Mouse (Mus musculus) limb, embryonic 13.5 days (tissue): ENCODE measurements around the gene Olfr430. TPM values are rescaled to one million over a fixed set of nuclear protein-coding genes. Genes with fewer than 3 reads are reported as not detected.
"Not testable (repeated sequence)": the region's sequence is repeated elsewhere in the genome, so short reads cannot be mapped to it uniquely, and the experiment has no call there.

Experiments used
- ATAC-seq: fragments of 200-750 bp; cut with Nextera tagmentation; 2 replicates; pipeline ENCODE4 v1.8.0; 2017; ENCODE audit warnings: low read depth, moderate number of reproducible peaks, moderate TSS enrichment; ENCODE audit not compliant: low FRiP score
- H3K27ac ChIP-seq: fragments of 300-500 bp; sonication (generic); 2 replicates; pipeline ENCODE4 v1.5.1; 2015; ENCODE audit warnings: inconsistent platforms, mild to moderate bottlenecking, moderate library complexity
- H3K27me3 ChIP-seq: fragments of 300-500 bp; sonication (generic); 2 replicates; pipeline ENCODE4 v1.6.1; 2015; ENCODE audit warnings: mild to moderate bottlenecking, inconsistent platforms
- H3K36me3 ChIP-seq: fragments of 300-500 bp; sonication (generic); 2 replicates; pipeline ENCODE4 v1.6.1; 2015; ENCODE audit warnings: inconsistent platforms, mild to moderate bottlenecking, moderate library complexity
- H3K4me1 ChIP-seq: fragments of 300-500 bp; sonication (generic); 2 replicates; pipeline ENCODE4 v1.6.1; 2015; ENCODE audit warnings: inconsistent platforms
- H3K4me2 ChIP-seq: fragments of 300-500 bp; sonication (generic); replicated peaks from 2 replicates; pipeline ENCODE4 v1.6.1; 2015; ENCODE audit warnings: inconsistent platforms, mild to moderate bottlenecking, moderate library complexity
- H3K4me3 ChIP-seq: fragments of 300-500 bp; sonication (generic); 2 replicates; pipeline ENCODE4 v1.5.1; 2015; ENCODE audit warnings: moderate library complexity, mild to moderate bottlenecking, inconsistent platforms
- H3K9ac ChIP-seq: fragments of 300-500 bp; sonication (generic); 2 replicates; pipeline ENCODE4 v1.6.1; 2015; ENCODE audit warnings: mild to moderate bottlenecking, inconsistent platforms
- H3K9me3 ChIP-seq: fragments of 300-500 bp; sonication (generic); 2 replicates; pipeline ENCODE4 v1.6.1; 2016; ENCODE audit warnings: inconsistent platforms
- WGBS: fragments of 180-500 bp; shearing (Covaris S2); methylation state at CpG from one replicate; pipeline ENCODE4 v1.1.7; 2015; 5-methylcytosine and 5-hydroxymethylcytosine counted together
- polyA plus RNA-seq: library from polyadenylated mRNA; unstranded; fragments of >200 nt; fragmentation: Nextera tagmentation; extraction: Ambion mirVana; gene quantifications from 2 replicates; pipeline ENCODE4 v1.2.1, GENCODE M21; 2015

Gene Olfr430
- not detected in 2 replicates for polyA plus RNA-seq

GRCm38 (mm10) chr1:174066305-174066704 lies at the start of gene Olfr430:
Gene Olfr430, plus strand, starts transcription at chr1:174066605.
- H3K27ac ChIP-seq: no peak within 1 kb of the TSS
- no peaks in the 10 kb centered on the region for H3K4me1 ChIP-seq
- H3K9me3 ChIP-seq: no peaks in the 10 kb centered on the region
- H3K4me3 ChIP-seq: no peak within 1 kb of the TSS
- no peak within 1 kb of the TSS for H3K4me2 ChIP-seq
- H3K9ac ChIP-seq: no peak within 1 kb of the TSS
- no peaks in the 10 kb centered on the region for H3K27me3 ChIP-seq
- H3K36me3 ChIP-seq: no peaks in the 10 kb centered on the region
- ATAC-seq: no peak
- WGBS: 86% methylated on average over 3 of the region's 3 CpGs

- Histone ChIP-seq H3K36me3 (no peaks in the 10 kb centered on the region), H3K27ac (no peak within 1 kb of the TSS), H3K27me3 (no peaks in the 10 kb centered on the region), H3K9ac (no peak within 1 kb of the TSS), H3K9me3 (no peaks in the 10 kb centered on the region), H3K4me2 (no peak within 1 kb of the TSS), H3K4me1 (no peaks in the 10 kb centered on the region), H3K4me3 (no peak within 1 kb of the TSS)
- no peak for ATAC-seq
- 57% methylated on average over 1 of the region's 1 CpGs for WGBS
These were observed 34.7 kb upstream of the Olfr430 start, which contains the start of gene Ifi205 for GRCm38 (mm10) chr1:174031698-174032097. Gene Ifi205, minus strand, starts transcription at chr1:174031810.

GRCm38 (mm10) chr1:174035841-174036240 lies 30.6 kb upstream of the Olfr430 start:
- Histone ChIP-seq H3K27ac (no peak overlapping the region), H3K9me3 (no peaks in the 10 kb centered on the region), H3K4me3 (no peak overlapping the region), H3K9ac (no peak overlapping the region), H3K4me1 (no peaks in the 10 kb centered on the region), H3K36me3 (no peaks in the 10 kb centered on the region), H3K27me3 (no peaks in the 10 kb centered on the region), H3K4me2 (no peak overlapping the region)
- 38% methylated on average over 4 of the region's 4 CpGs for WGBS
- no peak for ATAC-seq

GRCm38 (mm10) chr1:174038480-174038879 lies 27.9 kb upstream of the Olfr430 start:
- WGBS: 90% methylated on average over 3 of the region's 3 CpGs
- Histone ChIP-seq H3K27ac (no peak overlapping the region), H3K36me3 (no peaks in the 10 kb centered on the region), H3K9ac (no peak overlapping the region), H3K4me1 (no peaks in the 10 kb centered on the region), H3K9me3 (no peaks in the 10 kb centered on the region), H3K4me3 (no peak overlapping the region), H3K4me2 (no peak overlapping the region), H3K27me3 (no peaks in the 10 kb centered on the region)
- no peak for ATAC-seq

- Histone ChIP-seq H3K4me2 (no peak within 1 kb of the TSS), H3K4me1 (no peaks in the 10 kb centered on the region), H3K9ac (no peak within 1 kb of the TSS), H3K9me3 (no peaks in the 10 kb centered on the region), H3K4me3 (no peak within 1 kb of the TSS), H3K27me3 (no peaks in the 10 kb centered on the region), H3K27ac (no peak within 1 kb of the TSS), H3K36me3 (no peaks in the 10 kb centered on the region)
- 79% methylated on average over 7 of the region's 7 CpGs for WGBS
- ATAC-seq: no peak
These were observed 25.8 kb upstream of the Olfr430 start, which contains the start of gene Olfr433 for GRCm38 (mm10) chr1:174040523-174041177. Gene Olfr433, plus strand, starts transcription at chr1:174040705.

GRCm38 (mm10) chr1:174042091-174042884 lies 24.1 kb upstream of the Olfr430 start:
- not testable (repeated sequence) for H3K4me2 ChIP-seq, H3K9ac ChIP-seq, H3K27ac ChIP-seq, H3K9me3 ChIP-seq, H3K36me3 ChIP-seq, ATAC-seq, H3K4me1 ChIP-seq, H3K4me3 ChIP-seq, H3K27me3 ChIP-seq
- WGBS: 91% methylated on average over 12 of the region's 12 CpGs

- 39% methylated on average over 2 of the region's 2 CpGs for WGBS
- Histone ChIP-seq H3K27ac (no peak overlapping the region), H3K27me3 (no peaks in the 10 kb centered on the region), H3K4me1 (no peaks in the 10 kb centered on the region), H3K36me3 (no peaks in the 10 kb centered on the region), H3K9ac (no peak overlapping the region), H3K4me3 (no peak overlapping the region), H3K4me2 (no peak overlapping the region), H3K9me3 (no peaks in the 10 kb centered on the region)
- ATAC-seq: no peak
These were observed 22.0 kb upstream of the Olfr430 start for GRCm38 (mm10) chr1:174044431-174044830.

- not testable (repeated sequence) for H3K4me2 ChIP-seq, H3K4me1 ChIP-seq, H3K9me3 ChIP-seq, H3K27me3 ChIP-seq, ATAC-seq, H3K27ac ChIP-seq, H3K36me3 ChIP-seq, H3K4me3 ChIP-seq, H3K9ac ChIP-seq
- 80% methylated on average over 6 of the region's 6 CpGs for WGBS
These were observed 18.2 kb upstream of the Olfr430 start for GRCm38 (mm10) chr1:174048227-174048626.

GRCm38 (mm10) chr1:174048893-174049292 lies 17.5 kb upstream of the Olfr430 start, which contains the start of gene Olfr432:
Gene Olfr432, plus strand, starts transcription at chr1:174049205.
- Histone ChIP-seq H3K4me2 (no peak within 1 kb of the TSS), H3K27me3 (no peaks in the 10 kb centered on the region), H3K9me3 (no peaks in the 10 kb centered on the region), H3K27ac (no peak within 1 kb of the TSS), H3K4me1 (no peaks in the 10 kb centered on the region), H3K36me3 (no peaks in the 10 kb centered on the region), H3K9ac (no peak within 1 kb of the TSS), H3K4me3 (no peak within 1 kb of the TSS)
- 73% methylated on average over 2 of the region's 2 CpGs for WGBS
- no peak for ATAC-seq

GRCm38 (mm10) chr1:174049357-174049756 lies 17.0 kb upstream of the Olfr430 start:
- not testable (repeated sequence) for H3K27me3 ChIP-seq, ATAC-seq, H3K36me3 ChIP-seq, H3K9me3 ChIP-seq, H3K4me1 ChIP-seq, H3K4me2 ChIP-seq, H3K27ac ChIP-seq, H3K4me3 ChIP-seq, H3K9ac ChIP-seq
- 71% methylated on average over 4 of the region's 4 CpGs for WGBS

- Histone ChIP-seq H3K36me3 (no peaks in the 10 kb centered on the region), H3K4me1 (no peaks in the 10 kb centered on the region), H3K4me3 (no peak overlapping the region), H3K4me2 (no peak overlapping the region), H3K27me3 (no peaks in the 10 kb centered on the region), H3K27ac (no peak overlapping the region), H3K9ac (no peak overlapping the region), H3K9me3 (no peaks in the 10 kb centered on the region)
- WGBS: 87% methylated on average over 4 of the region's 4 CpGs
- no peak for ATAC-seq
These were observed 15.9 kb upstream of the Olfr430 start for GRCm38 (mm10) chr1:174050532-174050931.

- Histone ChIP-seq H3K9me3 (no peaks in the 10 kb centered on the region), H3K27me3 (no peaks in the 10 kb centered on the region), H3K27ac (no peak overlapping the region), H3K36me3 (no peaks in the 10 kb centered on the region), H3K4me2 (no peak overlapping the region), H3K4me1 (no peaks in the 10 kb centered on the region), H3K9ac (no peak overlapping the region), H3K4me3 (no peak overlapping the region)
- no peak for ATAC-seq
- WGBS: 84% methylated on average over 4 of the region's 4 CpGs
These were observed 14.9 kb upstream of the Olfr430 start for GRCm38 (mm10) chr1:174051515-174051914.
